Mouse (Mus musculus) midbrain, embryonic 12.5 days (tissue): Measurements from ENCODE around the gene Serpina1e. TPM values are rescaled to one million over a fixed set of nuclear protein-coding genes. Genes with fewer than 3 reads are reported as not detected.

Experiments used
- ATAC-seq: fragments of 200-750 bp; cut with Nextera tagmentation; 2 replicates; pipeline ENCODE4 v1.8.0; 2017; ENCODE audit warnings: low read depth, moderate TSS enrichment, moderate library complexity; ENCODE audit not compliant: low FRiP score
- H3K27ac ChIP-seq: fragments of 300-500 bp; sonication (generic); replicated peaks from 2 replicates; pipeline ENCODE4 v1.5.1; 2016; ENCODE audit warnings: mild to moderate bottlenecking
- H3K27me3 ChIP-seq: fragments of 300-500 bp; sonication (generic); 2 replicates; pipeline ENCODE4 v1.6.1; 2016; ENCODE audit warnings: mild to moderate bottlenecking
- H3K36me3 ChIP-seq: fragments of 300-500 bp; sonication (generic); 2 replicates; pipeline ENCODE4 v1.6.1; 2016
- H3K4me1 ChIP-seq: fragments of 300-500 bp; sonication (generic); 2 replicates; pipeline ENCODE4 v1.6.1; 2016
- H3K4me2 ChIP-seq: fragments of 300-500 bp; sonication (generic); replicated peaks from 2 replicates; pipeline ENCODE4 v1.6.1; 2016; ENCODE audit warnings: mild to moderate bottlenecking, moderate library complexity
- H3K4me3 ChIP-seq: fragments of 300-500 bp; sonication (generic); 2 replicates; pipeline ENCODE4 v1.5.1; 2016; ENCODE audit warnings: mild to moderate bottlenecking
- H3K9ac ChIP-seq: fragments of 300-500 bp; sonication (generic); replicated peaks from 2 replicates; pipeline ENCODE4 v1.6.1; 2016; ENCODE audit warnings: mild to moderate bottlenecking, moderate library complexity
- H3K9me3 ChIP-seq: fragments of 300-500 bp; sonication (generic); 2 replicates; pipeline ENCODE4 v1.6.1; 2016; ENCODE audit warnings: mild to moderate bottlenecking
- WGBS: fragments of 180-500 bp; shearing (Covaris S2); methylation state at CpG from one replicate; pipeline ENCODE4 v1.1.7; 2016; 5-methylcytosine and 5-hydroxymethylcytosine counted together
- polyA plus RNA-seq: library from polyadenylated mRNA; unstranded; fragments of >200 nt; fragmentation: Nextera tagmentation; extraction: Ambion mirVana; gene quantifications from 2 replicates; pipeline ENCODE4 v1.2.1, GENCODE M21; 2016

Serpina1e gene
- polyA plus RNA-seq, 1 experiment from 2014 or later, result not detected

DNA sequence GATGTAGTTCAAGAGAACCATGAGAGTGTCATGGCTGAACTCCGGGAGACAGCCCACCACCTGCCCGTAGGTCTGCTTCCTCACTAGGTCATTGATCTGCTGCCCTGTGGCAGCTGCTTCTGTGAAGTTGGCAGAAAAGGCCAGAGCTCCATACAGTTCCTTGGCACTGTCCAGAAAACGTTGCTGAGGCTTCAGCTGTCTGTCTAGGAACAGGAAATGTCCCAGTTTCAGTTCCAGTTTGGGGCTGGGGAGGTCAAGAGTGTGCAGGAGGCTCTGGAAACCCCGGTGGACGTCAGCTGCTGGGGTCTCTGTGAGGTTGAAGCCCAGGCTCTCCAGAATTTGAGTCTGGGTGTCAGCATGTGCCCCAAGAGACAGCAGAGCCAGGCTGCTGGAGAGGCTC, 27.1 kb upstream of the Serpina1e start:
- H3K36me3 ChIP-seq, result no peaks in the 10 kb centered on the region
- ATAC-seq, result no peak
- no peak overlapping the region for H3K4me2 ChIP-seq
- no peaks in the 10 kb centered on the region for H3K9me3 ChIP-seq
- H3K4me1 ChIP-seq, result no peaks in the 10 kb centered on the region
- no peak overlapping the region for H3K9ac ChIP-seq
- H3K4me3 ChIP-seq, result no peak overlapping the region
- 76% methylated on average over 5 of the region's 5 CpGs for WGBS
- no peaks in the 10 kb centered on the region for H3K27me3 ChIP-seq
- H3K27ac ChIP-seq, result no peak overlapping the region

GRCm38 (mm10) chr12:103984935-103985334, 26.2 kb upstream of the Serpina1e start:
- 63% methylated on average over 4 of the region's 4 CpGs for WGBS

GRCm38 (mm10) chr12:103981646-103982360, 23.0 kb upstream of the Serpina1e start:
- Histone ChIP-seq H3K27ac (no peak overlapping the region), H3K9me3 (no peaks in the 10 kb centered on the region), H3K4me3 (no peak overlapping the region), H3K4me2 (no peak overlapping the region), H3K27me3 (no peaks in the 10 kb centered on the region), H3K4me1 (no peaks in the 10 kb centered on the region), H3K36me3 (no peaks in the 10 kb centered on the region), H3K9ac (no peak overlapping the region)
- ATAC-seq, result no peak
- 84% methylated on average over 7 of the region's 7 CpGs for WGBS

More at GRCm38 (mm10) chr12:103984935-103985334, 26.2 kb upstream of the Serpina1e start:
- H3K9ac ChIP-seq, result no peak overlapping the region
- no peak overlapping the region for H3K27ac ChIP-seq
- H3K9me3 ChIP-seq, result no peaks in the 10 kb centered on the region
- no peak overlapping the region for H3K4me3 ChIP-seq
- no peak overlapping the region for H3K4me2 ChIP-seq
- H3K27me3 ChIP-seq, result no peaks in the 10 kb centered on the region
- no peak for ATAC-seq
- no peaks in the 10 kb centered on the region for H3K4me1 ChIP-seq
- no peaks in the 10 kb centered on the region for H3K36me3 ChIP-seq

DNA sequence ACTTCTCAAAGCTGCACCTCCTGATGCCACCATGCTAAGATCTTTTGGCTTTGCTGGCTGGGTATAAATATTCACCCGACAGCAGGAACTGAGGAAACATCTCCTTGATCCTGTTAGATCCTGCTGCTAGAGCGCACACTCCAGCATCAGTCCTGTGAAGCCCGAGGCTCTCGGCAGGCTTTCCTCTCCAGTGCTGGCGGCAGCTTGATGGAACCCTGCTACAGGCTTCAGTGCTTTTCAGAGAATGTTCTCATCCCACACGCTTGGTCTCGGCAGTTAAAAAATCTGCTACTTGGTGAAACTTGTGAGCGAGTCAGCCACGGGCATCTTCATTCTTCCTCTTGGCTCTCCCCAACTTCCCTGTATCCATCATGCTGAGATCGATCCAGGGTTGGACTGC, 19.5 kb upstream of the Serpina1e start:
- H3K9me3 ChIP-seq, result no peaks in the 10 kb centered on the region
- H3K4me1 ChIP-seq, result no peaks in the 10 kb centered on the region
- no peak overlapping the region for H3K27ac ChIP-seq
- H3K9ac ChIP-seq, result no peak overlapping the region
- no peak overlapping the region for H3K4me3 ChIP-seq
- H3K4me2 ChIP-seq, result no peak overlapping the region
- no peaks in the 10 kb centered on the region for H3K27me3 ChIP-seq
- 93% methylated on average over 10 of the region's 10 CpGs for WGBS
- ATAC-seq, result no peak
- H3K36me3 ChIP-seq, result no peaks in the 10 kb centered on the region

DNA sequence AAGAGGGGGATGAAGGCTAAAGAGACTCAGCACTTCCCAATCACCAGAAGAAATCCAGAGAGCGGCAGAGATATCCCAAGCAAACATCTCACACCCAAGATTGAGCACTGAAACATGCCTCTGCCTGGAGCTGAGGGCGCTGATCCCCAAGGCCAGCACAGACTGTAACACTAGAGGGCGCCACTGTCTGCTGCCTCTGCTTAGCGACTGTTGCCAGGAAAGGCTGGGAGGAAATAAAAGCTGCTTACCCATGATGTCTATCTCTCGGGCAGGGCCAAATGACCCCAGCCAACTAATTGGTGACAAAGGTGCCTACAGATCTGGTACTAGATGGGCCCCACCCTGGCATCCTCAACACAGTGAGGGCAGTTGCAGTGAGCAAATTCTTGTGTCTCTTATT, 19.1 kb upstream of the Serpina1e start:
- Histone ChIP-seq H3K9ac (no peak overlapping the region), H3K4me3 (no peak overlapping the region), H3K4me1 (no peaks in the 10 kb centered on the region), H3K27me3 (no peaks in the 10 kb centered on the region), H3K4me2 (no peak overlapping the region), H3K27ac (no peak overlapping the region), H3K9me3 (no peaks in the 10 kb centered on the region), H3K36me3 (no peaks in the 10 kb centered on the region)
- no peak for ATAC-seq
- 37% methylated on average over 5 of the region's 5 CpGs for WGBS

DNA sequence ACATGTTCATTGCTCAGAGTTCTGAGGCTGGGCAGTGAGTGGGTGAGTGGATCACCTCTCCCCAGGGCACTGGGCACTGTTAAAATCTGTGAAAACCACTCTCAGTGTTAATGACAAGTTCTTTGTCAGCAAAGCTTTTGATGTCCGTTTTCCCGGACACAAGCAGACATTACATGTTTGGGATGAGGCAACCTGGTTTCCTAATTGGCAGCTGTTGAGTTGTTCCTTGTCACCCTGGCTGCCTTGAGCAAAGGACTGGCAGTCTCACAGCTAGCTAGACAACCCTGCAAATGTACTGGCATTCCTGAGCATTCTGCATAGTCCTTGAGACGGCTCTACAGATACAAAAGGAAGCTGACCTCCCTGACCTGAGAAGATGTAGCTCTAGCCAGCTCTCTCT, 18.3 kb upstream of the Serpina1e start:
- Histone ChIP-seq H3K4me3 (no peak overlapping the region), H3K4me2 (no peak overlapping the region), H3K9ac (no peak overlapping the region), H3K27ac (no peak overlapping the region), H3K9me3 (no peaks in the 10 kb centered on the region), H3K36me3 (no peaks in the 10 kb centered on the region), H3K4me1 (no peaks in the 10 kb centered on the region), H3K27me3 (no peaks in the 10 kb centered on the region)
- 44% methylated on average over 3 of the region's 3 CpGs for WGBS
- ATAC-seq, result no peak

- no peaks in the 10 kb centered on the region for H3K27me3 ChIP-seq
- no peak overlapping the region for H3K4me3 ChIP-seq
- H3K9me3 ChIP-seq, result 0 out of 2 replicates have a peak, but pooled peaks cover 14% of the 10 kb centered on the region
- ATAC-seq, result no peak
- no peak overlapping the region for H3K9ac ChIP-seq
- H3K36me3 ChIP-seq, result no peaks in the 10 kb centered on the region
- no peak overlapping the region for H3K4me2 ChIP-seq
- no peak overlapping the region for H3K27ac ChIP-seq
- WGBS, result 97% methylated on average over 4 of the region's 4 CpGs
- no peaks in the 10 kb centered on the region for H3K4me1 ChIP-seq
These were observed 12.3 kb upstream of the Serpina1e start for GRCm38 (mm10) chr12:103971080-103971479.

GRCm38 (mm10) chr12:103969577-103970116, 10.9 kb upstream of the Serpina1e start:
- Histone ChIP-seq H3K4me3 (no peak overlapping the region), H3K36me3 (no peaks in the 10 kb centered on the region), H3K4me1 (no peaks in the 10 kb centered on the region), H3K9me3 (0 out of 2 replicates have a peak, but pooled peaks cover 14% of the 10 kb centered on the region), H3K4me2 (no peak overlapping the region), H3K9ac (no peak overlapping the region), H3K27ac (no peak overlapping the region), H3K27me3 (no peaks in the 10 kb centered on the region)
- no peak for ATAC-seq
- 92% methylated on average over 9 of the region's 9 CpGs for WGBS

- no peak overlapping the region for H3K27ac ChIP-seq
- no peak for ATAC-seq
- no peak overlapping the region for H3K4me2 ChIP-seq
- H3K9me3 ChIP-seq, result 0 out of 2 replicates have a peak, but pooled peaks cover 14% of the 10 kb centered on the region
- no peak overlapping the region for H3K4me3 ChIP-seq
- no peak overlapping the region for H3K9ac ChIP-seq
- no peaks in the 10 kb centered on the region for H3K27me3 ChIP-seq
- H3K36me3 ChIP-seq, result no peaks in the 10 kb centered on the region
- H3K4me1 ChIP-seq, result no peaks in the 10 kb centered on the region
- WGBS, result 71% methylated on average over 3 of the region's 3 CpGs
These were observed 8.0 kb upstream of the Serpina1e start for GRCm38 (mm10) chr12:103966761-103967160.

DNA sequence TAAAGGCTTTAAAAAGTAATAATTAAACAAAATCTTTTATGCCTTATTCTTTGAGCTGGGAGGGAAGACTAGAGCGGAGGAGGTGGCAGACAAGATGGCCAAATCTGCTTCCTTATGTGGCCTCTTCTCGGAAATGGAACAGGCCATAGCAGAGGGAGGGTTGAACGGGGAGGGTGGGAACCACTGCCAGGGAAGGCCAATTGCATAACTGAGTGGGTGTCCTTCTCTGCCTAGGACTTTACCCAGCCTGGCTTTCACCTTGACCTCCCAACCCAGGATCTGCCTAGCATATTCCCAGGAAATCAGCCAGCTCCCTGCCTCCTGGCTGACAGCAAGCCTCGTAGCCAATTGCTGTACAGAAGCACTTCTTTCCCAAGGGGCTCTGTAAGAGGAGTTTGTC, 4.5 kb upstream of the Serpina1e start:
- no peak for ATAC-seq
- Histone ChIP-seq H3K4me3 (no peak overlapping the region), H3K27ac (no peak overlapping the region), H3K9me3 (0 out of 2 replicates have a peak, but pooled peaks cover 6% of the 10 kb centered on the region), H3K36me3 (no peaks in the 10 kb centered on the region), H3K4me1 (no peaks in the 10 kb centered on the region), H3K27me3 (no peaks in the 10 kb centered on the region), H3K4me2 (no peak overlapping the region), H3K9ac (no peak overlapping the region)
- WGBS, result 86% methylated on average over 4 of the region's 4 CpGs

- no peak overlapping the region for H3K4me3 ChIP-seq
- no peaks in the 10 kb centered on the region for H3K27me3 ChIP-seq
- no peak for ATAC-seq
- 90% methylated on average over 8 of the region's 8 CpGs for WGBS
- no peaks in the 10 kb centered on the region for H3K4me1 ChIP-seq
- H3K27ac ChIP-seq, result no peak overlapping the region
- H3K9me3 ChIP-seq, result 0 out of 2 replicates have a peak, but pooled peaks cover 3% of the 10 kb centered on the region
- no peak overlapping the region for H3K4me2 ChIP-seq
- H3K9ac ChIP-seq, result no peak overlapping the region
- H3K36me3 ChIP-seq, result no peaks in the 10 kb centered on the region
These were observed 4.1 kb upstream of the Serpina1e start for GRCm38 (mm10) chr12:103962860-103963259.

GRCm38 (mm10) chr12:103962337-103962736, 3.6 kb upstream of the Serpina1e start:
- WGBS, result 83% methylated on average over 5 of the region's 5 CpGs
- no peaks in the 10 kb centered on the region for H3K27me3 ChIP-seq
- no peaks in the 10 kb centered on the region for H3K36me3 ChIP-seq
- no peak overlapping the region for H3K4me2 ChIP-seq
- H3K4me1 ChIP-seq, result no peaks in the 10 kb centered on the region
- H3K9ac ChIP-seq, result no peak overlapping the region
- H3K27ac ChIP-seq, result no peak overlapping the region
- H3K4me3 ChIP-seq, result no peak overlapping the region
- H3K9me3 ChIP-seq, result no peaks in the 10 kb centered on the region
- no peak for ATAC-seq
